Mouse (Mus musculus): ENCODE results near the gene Rapsn. TPM values are rescaled to one million over a fixed set of nuclear protein-coding genes. Genes with fewer than 3 reads are reported as not detected.
A peak's percentile ranks its signal among the peaks of the same experiment; 100 is the strongest.
"Not testable (repeated sequence)": the region's sequence is repeated elsewhere in the genome, so short reads cannot be mapped to it uniquely, and the experiment has no call there.

The Rapsn gene
- total and polyA plus RNA-seq, 2 experiments from 2014 or later, result 1.2 to 2.4 TPM

DNA sequence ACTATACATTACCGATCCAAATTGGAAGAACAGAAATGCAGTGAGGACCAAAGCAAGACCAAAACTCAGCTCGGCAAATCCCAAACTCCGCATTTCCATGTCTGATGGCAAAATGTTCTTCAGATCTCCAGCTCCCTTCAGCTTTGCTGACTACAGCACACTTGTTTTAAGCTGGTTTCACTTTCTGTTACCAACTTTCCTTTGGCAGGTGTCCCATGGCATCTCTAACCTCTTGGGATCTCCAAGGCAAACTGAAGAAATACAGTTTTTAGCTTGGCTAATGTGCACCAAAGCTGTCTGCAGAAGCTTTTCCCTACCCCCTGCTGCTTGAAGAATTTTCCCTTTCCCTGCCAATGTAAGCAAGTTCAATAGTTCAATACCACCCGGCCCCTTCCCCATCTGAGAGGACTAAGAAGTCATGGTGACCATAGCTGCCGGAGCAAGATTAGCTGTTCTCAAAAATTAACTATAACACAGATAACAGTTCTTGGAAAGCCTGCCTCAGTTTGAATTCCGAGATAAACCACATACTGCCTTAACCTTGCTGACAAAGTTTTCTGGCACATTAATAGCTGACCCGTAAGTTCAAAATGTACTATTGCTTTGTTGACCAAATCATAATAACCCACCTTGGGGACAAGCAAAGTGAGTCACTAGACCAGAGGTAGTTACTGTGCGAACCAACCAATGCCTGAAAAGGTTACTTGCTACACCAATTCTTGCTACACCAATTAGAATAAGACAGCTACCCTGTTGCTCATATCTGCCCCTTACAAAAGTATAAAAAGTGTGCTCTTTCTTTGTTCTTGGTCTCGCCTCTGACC, 7.8 kb upstream of the Rapsn start:
- Histone ChIP-seq H3K4me2 (ENCODE audit: low read depth, low read length, poor library complexity, severe bottlenecking) (no peak overlapping the region), H3K9ac (replicated peaks; ENCODE audit: low read length, poor library complexity, severe bottlenecking) (no peak overlapping the region), H3K4me3 (ENCODE audit: low read depth, low read length) (no peak overlapping the region), H3K36me3 (ENCODE audit: insufficient read depth, low read length) (no peaks in the 10 kb centered on the region), H3K9me3 (ENCODE audit: low read length) (no peaks in the 10 kb centered on the region), H3K27ac (ENCODE audit: low read depth, low read length) (no peak overlapping the region), H3K4me1 (ENCODE audit: insufficient read depth, low read length) (no peaks in the 10 kb centered on the region), H3K27me3 (ENCODE audit: insufficient read depth, low read length) (no peaks in the 10 kb centered on the region)
- TF ChIP-seq CTCF (IDR thresholded peaks at IDR 0.05), result no peak
- DNase-seq (ENCODE audit: low spot score) (no peak), ATAC-seq (ENCODE audit: low FRiP score) (no peak)
- WGBS, result 84% methylated on average over 9 of the region's 9 CpGs

GRCm38 (mm10) chr2:91031216-91031615, 4.2 kb upstream of the Rapsn start:
- Histone ChIP-seq H3K4me1 (ENCODE audit: insufficient read depth, low read length) (no peaks in the 10 kb centered on the region), H3K27me3 (ENCODE audit: insufficient read depth, low read length) (no peaks in the 10 kb centered on the region), H3K27ac (ENCODE audit: low read depth, low read length) (no peak overlapping the region), H3K9ac (replicated peaks; ENCODE audit: low read length, poor library complexity, severe bottlenecking) (no peak overlapping the region), H3K36me3 (ENCODE audit: insufficient read depth, low read length) (no peaks in the 10 kb centered on the region), H3K4me2 (ENCODE audit: low read depth, low read length, poor library complexity, severe bottlenecking) (no peak overlapping the region), H3K4me3 (ENCODE audit: low read depth, low read length) (no peak overlapping the region), H3K9me3 (ENCODE audit: low read length) (no peaks in the 10 kb centered on the region)
- 90% methylated on average over 4 of the region's 4 CpGs for WGBS
- DNase-seq (ENCODE audit: low spot score) (no peak), ATAC-seq (ENCODE audit: low FRiP score) (no peak)
- no peak for TF ChIP-seq CTCF (IDR thresholded peaks at IDR 0.05)

DNA sequence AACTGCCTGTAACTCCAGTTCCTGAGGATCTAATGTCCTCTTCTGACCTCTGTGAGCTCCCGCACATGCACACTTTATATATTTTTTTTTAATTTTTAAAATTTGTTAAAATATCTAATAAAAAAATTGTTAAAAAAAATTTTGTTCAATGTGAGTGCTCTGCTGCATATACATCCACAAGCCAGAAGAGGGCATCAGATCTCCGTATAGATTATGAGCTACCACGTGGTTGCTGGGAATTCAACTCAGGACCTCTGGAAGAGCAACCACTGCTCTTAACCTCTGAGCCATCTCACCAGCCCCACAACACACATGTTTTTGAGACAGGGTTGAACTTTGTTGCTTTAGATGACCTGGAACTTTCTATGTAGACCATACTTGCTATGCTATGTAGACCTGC, 2.4 kb upstream of the Rapsn start:
- Histone ChIP-seq H3K36me3 (ENCODE audit: insufficient read depth, low read length) (no peaks in the 10 kb centered on the region), H3K27me3 (ENCODE audit: insufficient read depth, low read length) (no peaks in the 10 kb centered on the region), H3K4me3 (ENCODE audit: low read depth, low read length) (no peak overlapping the region), H3K9ac (replicated peaks; ENCODE audit: low read length, poor library complexity, severe bottlenecking) (no peak overlapping the region), H3K27ac (ENCODE audit: low read depth, low read length) (no peak overlapping the region), H3K9me3 (ENCODE audit: low read length) (no peaks in the 10 kb centered on the region), H3K4me1 (ENCODE audit: insufficient read depth, low read length) (no peaks in the 10 kb centered on the region), H3K4me2 (ENCODE audit: low read depth, low read length, poor library complexity, severe bottlenecking) (no peak overlapping the region)
- peak; percentile 35; the same call in 1 of the 2 replicates for TF ChIP-seq CTCF (IDR thresholded peaks at IDR 0.05)
- no peak for DNase-seq (ENCODE audit: low spot score)
- 18% methylated on average over 3 of the region's 3 CpGs for WGBS
- no peak for ATAC-seq (ENCODE audit: low FRiP score)

DNA sequence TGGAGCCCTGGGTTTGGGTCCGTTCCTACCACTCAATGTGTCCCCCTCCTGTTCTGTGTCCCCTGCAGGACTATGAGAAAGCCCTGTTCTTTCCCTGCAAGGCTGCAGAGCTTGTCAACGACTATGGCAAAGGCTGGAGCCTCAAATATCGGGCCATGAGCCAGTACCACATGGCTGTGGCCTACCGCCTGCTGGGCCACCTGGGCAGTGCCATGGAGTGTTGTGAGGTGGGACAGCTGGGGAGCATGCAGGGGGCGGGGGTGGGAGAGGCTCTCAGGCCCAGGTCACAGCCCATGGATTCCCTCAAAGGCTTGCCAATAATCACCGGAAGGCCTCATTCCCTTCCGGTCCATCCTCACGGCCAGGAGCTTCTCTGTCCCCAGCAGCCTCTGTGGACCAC, 6.4 kb downstream of the Rapsn start:
- H3K27ac ChIP-seq (ENCODE audit: low read depth, low read length), result no peak overlapping the region
- no peaks in the 10 kb centered on the region for H3K27me3 ChIP-seq (ENCODE audit: insufficient read depth, low read length)
- WGBS, result 75% methylated on average over 8 of the region's 8 CpGs
- no peak for TF ChIP-seq CTCF (IDR thresholded peaks at IDR 0.05)
- H3K4me1 ChIP-seq (ENCODE audit: insufficient read depth, low read length), result no peaks in the 10 kb centered on the region
- DNase-seq (ENCODE audit: low spot score) (no peak), ATAC-seq (ENCODE audit: low FRiP score) (no peak)
- no peak overlapping the region for H3K4me3 ChIP-seq (ENCODE audit: low read depth, low read length)
- H3K9me3 ChIP-seq (ENCODE audit: low read length), result no peaks in the 10 kb centered on the region
- no peak overlapping the region for H3K4me2 ChIP-seq (ENCODE audit: low read depth, low read length, poor library complexity, severe bottlenecking)
- no peaks in the 10 kb centered on the region for H3K36me3 ChIP-seq (ENCODE audit: insufficient read depth, low read length)
- no peak overlapping the region for H3K9ac ChIP-seq (replicated peaks; ENCODE audit: low read length, poor library complexity, severe bottlenecking)

DNA sequence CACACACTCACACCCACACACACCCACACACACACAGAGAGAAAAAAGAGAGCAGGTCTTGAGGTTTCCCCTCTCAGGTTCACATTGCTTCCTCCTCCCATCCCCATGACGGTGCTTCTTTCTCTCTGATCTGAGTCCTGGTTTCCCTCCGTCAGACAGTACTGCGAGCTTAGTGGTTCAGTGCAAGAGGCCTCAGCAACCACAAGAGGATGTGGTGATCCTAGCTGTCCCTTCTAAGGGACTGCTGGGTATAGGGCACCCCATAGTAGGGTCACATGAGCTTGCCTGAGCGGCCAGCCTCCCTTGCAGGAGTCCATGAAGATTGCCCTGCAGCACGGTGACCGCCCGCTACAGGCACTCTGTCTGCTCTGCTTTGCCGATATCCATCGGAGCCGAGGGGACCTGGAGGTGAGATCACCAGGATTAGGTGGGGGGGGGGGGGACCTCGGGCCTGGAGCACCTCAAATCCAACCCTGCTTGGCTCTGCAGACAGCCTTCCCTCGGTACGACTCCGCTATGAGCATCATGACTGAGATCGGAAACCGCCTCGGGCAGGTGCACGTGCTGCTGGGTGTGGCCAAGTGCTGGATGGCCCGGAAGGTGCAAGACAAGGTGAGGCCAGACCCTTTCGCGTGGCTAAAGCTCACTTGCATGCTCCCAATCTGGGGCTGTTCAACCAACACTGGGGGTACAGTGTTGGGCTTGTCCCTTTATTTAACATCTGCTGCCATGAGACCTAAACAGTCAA, 7.4 kb downstream of the Rapsn start:
- no peak overlapping the region for H3K27ac ChIP-seq (ENCODE audit: low read depth, low read length)
- H3K27me3 ChIP-seq (ENCODE audit: insufficient read depth, low read length), result no peaks in the 10 kb centered on the region
- no peak overlapping the region for H3K4me2 ChIP-seq (ENCODE audit: low read depth, low read length, poor library complexity, severe bottlenecking)
- no peak for TF ChIP-seq CTCF (IDR thresholded peaks at IDR 0.05)
- no peak for ATAC-seq (ENCODE audit: low FRiP score)
- no peaks in the 10 kb centered on the region for H3K4me1 ChIP-seq (ENCODE audit: insufficient read depth, low read length)
- no peak for DNase-seq (ENCODE audit: low spot score)
- no peaks in the 10 kb centered on the region for H3K9me3 ChIP-seq (ENCODE audit: low read length)
- no peak overlapping the region for H3K9ac ChIP-seq (replicated peaks; ENCODE audit: low read length, poor library complexity, severe bottlenecking)
- no peaks in the 10 kb centered on the region for H3K36me3 ChIP-seq (ENCODE audit: insufficient read depth, low read length)
- H3K4me3 ChIP-seq (ENCODE audit: low read depth, low read length), result no peak overlapping the region
- WGBS, result 77% methylated on average over 20 of the region's 21 CpGs

DNA sequence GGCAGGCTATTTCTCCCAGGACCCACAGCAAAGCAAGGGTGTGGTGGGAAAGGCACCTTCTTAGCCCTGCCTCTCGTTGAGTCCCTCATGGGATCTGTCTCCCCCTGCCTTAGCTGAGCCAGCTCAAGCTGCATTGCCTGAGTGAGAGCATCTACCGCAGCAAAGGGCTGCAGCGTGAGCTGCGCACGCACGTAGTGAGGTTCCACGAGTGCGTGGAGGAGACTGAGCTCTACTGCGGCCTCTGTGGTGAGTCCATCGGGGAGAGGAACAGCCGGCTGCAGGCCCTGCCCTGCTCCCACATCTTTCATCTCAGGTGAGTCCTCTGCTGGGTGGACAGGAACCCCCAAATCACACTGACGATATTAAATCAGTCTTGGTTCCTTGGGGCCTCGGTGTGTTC, 9.3 kb downstream of the Rapsn start:
- 79% methylated on average over 13 of the region's 13 CpGs for WGBS
- TF ChIP-seq CTCF (IDR thresholded peaks at IDR 0.05), result no peak
- Histone ChIP-seq H3K9ac (replicated peaks; ENCODE audit: low read length, poor library complexity, severe bottlenecking) (no peak overlapping the region), H3K4me1 (ENCODE audit: insufficient read depth, low read length) (no peaks in the 10 kb centered on the region), H3K36me3 (ENCODE audit: insufficient read depth, low read length) (no peaks in the 10 kb centered on the region), H3K4me3 (ENCODE audit: low read depth, low read length) (no peak overlapping the region), H3K9me3 (ENCODE audit: low read length) (no peaks in the 10 kb centered on the region), H3K27me3 (ENCODE audit: insufficient read depth, low read length) (no peaks in the 10 kb centered on the region), H3K27ac (ENCODE audit: low read depth, low read length) (no peak overlapping the region), H3K4me2 (ENCODE audit: low read depth, low read length, poor library complexity, severe bottlenecking) (no peak overlapping the region)
- DNase-seq (ENCODE audit: low spot score) (no peak), ATAC-seq (ENCODE audit: low FRiP score) (no peak)

DNA sequence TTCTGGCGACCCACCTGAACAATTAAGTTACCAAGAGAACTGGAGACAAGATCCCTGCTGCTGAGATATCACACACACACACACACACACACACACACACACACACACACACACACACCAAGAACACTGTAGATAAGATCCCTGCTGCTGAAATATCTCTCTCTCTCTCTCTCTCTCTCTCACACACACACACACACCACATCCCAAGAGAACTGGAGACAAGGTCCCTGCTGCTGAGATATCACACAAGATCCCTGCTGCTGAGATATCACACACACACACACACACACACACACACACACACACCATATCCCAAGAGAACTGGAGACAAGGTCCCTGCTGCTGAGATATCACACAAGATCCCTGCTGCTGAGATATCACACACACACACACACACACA, 10.4 kb downstream of the Rapsn start:
- not testable (repeated sequence) for H3K4me3 ChIP-seq (ENCODE audit: low read depth, low read length); H3K4me2 ChIP-seq (ENCODE audit: low read depth, low read length, poor library complexity, severe bottlenecking); DNase-seq (ENCODE audit: low spot score); H3K36me3 ChIP-seq (ENCODE audit: insufficient read depth, low read length); ATAC-seq (ENCODE audit: low FRiP score); H3K4me1 ChIP-seq (ENCODE audit: insufficient read depth, low read length); H3K27me3 ChIP-seq (ENCODE audit: insufficient read depth, low read length); H3K27ac ChIP-seq (ENCODE audit: low read depth, low read length); H3K9me3 ChIP-seq (ENCODE audit: low read length); H3K9ac ChIP-seq (replicated peaks; ENCODE audit: low read length, poor library complexity, severe bottlenecking)
- WGBS, result 91% methylated on average over 1 of the region's 1 CpGs
